Mouse (Mus musculus) small intestine, adult 2 months (tissue): ENCODE data around the gene Vav2.

ENCODE experiments used
- CTCF ChIP-seq: fragments of 200-500 bp; IDR thresholded peaks from 2 replicates; pipeline ENCODE4 v1.5.1; 2012; ENCODE audit warnings: low read depth, mild to moderate bottlenecking, control low read depth, inconsistent platforms, low read length, moderate library complexity, mixed read lengths; ENCODE audit not compliant: insufficient replicate concordance, insufficient read length; ENCODE audit errors: extremely low read depth
- POLR2A ChIP-seq: fragments of 200-500 bp; IDR thresholded peaks from 2 replicates; pipeline ENCODE4 v1.6.1; 2012; ENCODE audit warnings: low read depth, mild to moderate bottlenecking, control low read depth, inconsistent platforms, low read length, moderate library complexity

- TF ChIP-seq CTCF (no peak), POLR2A (no peak)
These were observed 55.4 kb downstream of the Vav2 start for GRCm38 (mm10) chr2:27371450-27371849.
